Mouse (Mus musculus) stomach, postnatal 0 days (tissue): ENCODE data around the gene Nid2.

Experiments used
- CTCF ChIP-seq: IDR thresholded peaks from 2 replicates; pipeline ENCODE4 v1.5.1; 2016; ENCODE audit warnings: antibody characterized with exemption, low read depth, mild to moderate bottlenecking, moderate library complexity
- EP300 ChIP-seq: optimal IDR thresholded peaks from 2 replicates; pipeline ENCODE3; 2016; ENCODE audit warnings: antibody characterized with exemption

DNA sequence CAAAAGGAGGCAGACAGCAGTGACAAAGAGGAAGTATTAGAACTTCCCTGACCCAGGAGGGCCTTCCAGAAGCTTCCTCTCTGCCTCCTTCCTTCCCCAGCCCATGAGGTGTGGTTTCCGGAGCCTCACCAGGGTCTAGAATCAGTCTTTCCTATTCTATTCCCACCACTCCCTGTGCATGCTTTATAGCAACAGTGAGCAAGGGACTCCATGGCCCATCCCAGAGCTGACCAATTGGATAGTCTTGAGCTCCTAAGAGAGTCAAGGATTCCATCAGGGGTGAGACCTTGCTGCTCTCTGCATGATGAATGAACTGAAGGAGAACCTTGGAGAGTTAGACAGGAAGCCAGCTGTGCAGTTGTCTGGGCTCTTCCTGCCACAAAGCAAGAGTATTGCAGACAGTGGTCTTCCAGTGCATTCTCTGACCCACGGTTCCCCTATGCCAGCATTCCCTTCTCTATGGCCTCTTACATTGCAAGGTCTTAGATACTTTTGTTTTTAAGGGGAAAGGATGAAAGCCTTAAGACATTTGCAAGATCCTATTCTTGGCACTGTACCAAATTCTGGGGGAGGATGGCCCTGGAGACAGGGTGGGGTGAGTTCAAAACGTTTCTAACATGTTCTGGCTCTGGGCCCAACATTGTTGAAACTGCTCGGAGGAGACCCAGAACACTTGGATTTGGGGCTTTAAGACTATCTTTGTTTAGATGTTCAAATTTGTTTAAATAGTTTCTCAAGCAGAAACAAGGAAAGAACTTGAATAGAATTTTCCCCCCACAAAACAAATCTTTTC, 17.4 kb upstream of the Nid2 start:
- TF ChIP-seq CTCF (no peak), EP300 (no peak)
